ENCODE assay signal across 34 mouse cellular contexts in genomic region chr7:144807976-144808577, GRCm38 (mm10). TPM values are rescaled to one million over a fixed set of nuclear protein-coding genes. Genes with fewer than 3 reads are reported as not detected.
DNase-seq lines count a peak whose midpoint lies in the region; ATAC-seq lines count a peak whose summit lies in the region.
"Had no signal": no experiment of that assay in that cellular context is flagged by ENCODE, and none has a peak within 500 bp of the region (broad histone marks: within the 10 kb centered on the region; RNA-seq: fewer than 3 reads in every experiment).

No protein-coding gene starts in this region.

- H3K36me3 ChIP-seq in intestine, embryonic 15.5 days, result no peaks in the 10 kb centered on the region
- no peaks in the 10 kb centered on the region for H3K36me3 ChIP-seq in liver, embryonic 13.5 days
- H3K36me3 ChIP-seq: embryonic facial prominence, embryonic 12.5 days; heart, embryonic 12.5 days; hindbrain, embryonic 10.5 days; kidney, embryonic 15.5 days; limb, embryonic 15.5 days had no signal

- 65% methylated on average over 4 of the region's 4 CpGs for WGBS in intestine, embryonic 15.5 days
- 28% methylated on average over 4 of the region's 4 CpGs for WGBS in liver, embryonic 13.5 days (ENCODE audit: insufficient replicate concordance)

- H3K4me1 ChIP-seq in intestine, embryonic 15.5 days (replicated peaks), result peaks cover 4% of the 10 kb centered on the region; the same call in 1 of the 2 replicates
- peaks cover 44% of the 10 kb centered on the region for H3K4me1 ChIP-seq in liver, embryonic 13.5 days (replicated peaks)

- H3K9ac ChIP-seq in intestine, embryonic 15.5 days, result no peak overlapping the region
- peak overlapping the region; percentile 26; the same call in 1 of the 2 replicates for H3K9ac ChIP-seq in liver, embryonic 13.5 days
- H3K9ac ChIP-seq: embryonic facial prominence, embryonic 12.5 days; heart, embryonic 12.5 days; kidney, embryonic 15.5 days; limb, embryonic 15.5 days had no signal

- no peaks in the 10 kb centered on the region for H3K9me3 ChIP-seq in intestine, embryonic 15.5 days
- no peaks in the 10 kb centered on the region for H3K9me3 ChIP-seq in liver, embryonic 13.5 days (replicated peaks)
- H3K9me3 ChIP-seq: embryonic facial prominence, embryonic 12.5 days; heart, embryonic 12.5 days; hindbrain, embryonic 10.5 days; kidney, embryonic 15.5 days; limb, embryonic 15.5 days had no signal

- no peaks in the 10 kb centered on the region; the same call in 1 of the 2 replicates for H3K27me3 ChIP-seq in intestine, embryonic 15.5 days (replicated peaks)
- H3K27me3 ChIP-seq in liver, embryonic 13.5 days, result peaks cover 26% of the 10 kb centered on the region

- no peak overlapping the region for H3K4me2 ChIP-seq in intestine, embryonic 15.5 days (replicated peaks)
- peak overlapping the region; percentile 12; the same call in 1 of the 2 replicates for H3K4me2 ChIP-seq in liver, embryonic 13.5 days
- H3K4me2 ChIP-seq: embryonic facial prominence, embryonic 12.5 days; heart, embryonic 12.5 days; kidney, embryonic 15.5 days; limb, embryonic 15.5 days; midbrain, embryonic 11.5 days had no signal

- peak; percentile 64 for DNase-seq in c-Kit-positive CD71-positive TER-119-positive erythroid progenitor cells, embryonic 14.5 days (ENCODE audit: low spot score)
- DNase-seq in liver, embryonic 13.5 days, result peak; percentile 58
- no peak for DNase-seq in cerebellum, adult 18-20 months
- DNase-seq in cerebellum, postnatal 36 days, result no peak
- DNase-seq in right cerebral cortex, postnatal 14 days, result no peak
- DNase-seq: adrenal gland, postnatal 14 days; B cell, adult 2 months; cerebellum, postnatal 10 days; heart, postnatal 10 days; kidney, adult 11 months; layer of hippocampus, adult 9-11 months; left cerebral cortex, postnatal 4 days; right cerebral cortex, adult 18-20 months had no signal

- no peak overlapping the region for H3K27ac ChIP-seq in intestine, embryonic 15.5 days
- H3K27ac ChIP-seq in liver, embryonic 13.5 days, result peak overlapping the region; percentile 69
- H3K27ac ChIP-seq: embryonic facial prominence, embryonic 12.5 days; hindbrain, embryonic 10.5 days; kidney, embryonic 15.5 days; left cerebral cortex, adult 2 months; limb, embryonic 15.5 days; macrophage had no signal

- peak; percentile 57; the same call in 1 of the 2 replicates for ATAC-seq in intestine, embryonic 15.5 days
- peak; percentile 92 for ATAC-seq in liver, embryonic 13.5 days (ENCODE audit: low read depth)
- ATAC-seq in megakaryocyte-erythroid progenitor cell, adult 5-6 weeks (replicated peaks; ENCODE audit: low FRiP score, low TSS enrichment, poor library complexity, severe bottlenecking), result peak; percentile 87
- ATAC-seq: forebrain, embryonic 14.5 days; hindbrain, embryonic 16.5 days had no signal

- no peak overlapping the region for H3K4me3 ChIP-seq in intestine, embryonic 15.5 days (replicated peaks)
- no peak overlapping the region for H3K4me3 ChIP-seq in liver, embryonic 13.5 days (replicated peaks)
- H3K4me3 ChIP-seq: embryonic facial prominence, embryonic 12.5 days; erythroblast, embryonic 14.5 days; heart, embryonic 12.5 days; hindbrain, embryonic 10.5 days; kidney, embryonic 15.5 days; left cerebral cortex, adult 2 months; limb, embryonic 15.5 days had no signal

RNA-seq across cellular contexts. Expression of gene Fgf3, which starts 29.8 kb away (rescaled TPM):
- polyA plus RNA-seq in intestine, embryonic 15.5 days (2015; fragmentation: Nextera tagmentation; extraction: Ambion mirVana), result not detected in 2 replicates
- polyA plus RNA-seq in liver, embryonic 13.5 days (2015; fragmentation: Nextera tagmentation; extraction: Ambion mirVana), result 0.16 and 0.31 TPM in 2 replicates
- 3.3 TPM in 1 of 2 replicates, not detected in the other for total RNA-seq in megakaryocyte-erythroid progenitor cell, adult 5-6 weeks (2014; fragmentation: Nextera tagmentation)
- total RNA-seq in megakaryocyte-erythroid progenitor cell, adult 5-6 weeks (2017), result 0.52 and 1.8 TPM in 2 replicates
- total RNA-seq: CH12.LX; gastrocnemius, adult 8-10 months; heart, postnatal 10 days had no signal
- polyA plus RNA-seq: gonadal fat pad, adult 2 months; lung, embryonic 16.5 days; macrophage; stomach, embryonic 16.5 days had no signal

RNA-seq across cellular contexts. Expression of gene Fgf4, which starts 39.1 kb away (rescaled TPM):
- polyA plus RNA-seq in intestine, embryonic 15.5 days (2015; fragmentation: Nextera tagmentation; extraction: Ambion mirVana), result not detected in 2 replicates
- polyA plus RNA-seq in liver, embryonic 13.5 days (2015; fragmentation: Nextera tagmentation; extraction: Ambion mirVana), result 0.03 TPM in 1 of 2 replicates, not detected in the other
- total RNA-seq in megakaryocyte-erythroid progenitor cell, adult 5-6 weeks (2014; fragmentation: Nextera tagmentation), result not detected in 2 replicates
- total RNA-seq in megakaryocyte-erythroid progenitor cell, adult 5-6 weeks (2017), result not detected in 2 replicates
- total RNA-seq: adrenal gland, postnatal 14 days; CH12.LX; gastrocnemius, adult 8-10 months; heart, postnatal 10 days; left cerebral cortex, adult 2 months; left cerebral cortex, postnatal 4 days; midbrain, postnatal 0 days had no signal
- polyA plus RNA-seq: erythroblast, embryonic 14.5 days; forebrain, embryonic 14.5 days; frontal cortex, adult 2 months; gonadal fat pad, adult 2 months; heart, embryonic 12.5 days; hindbrain, embryonic 10.5 days; hindbrain, embryonic 16.5 days; kidney, embryonic 15.5 days; lung, embryonic 16.5 days; macrophage; midbrain, embryonic 11.5 days; midbrain, postnatal 0 days; neural tube, embryonic 14.5 days had no signal

RNA-seq across cellular contexts. Expression of gene Ano1, which starts 56.3 kb away (rescaled TPM):
- 23.6 and 27.8 TPM in 2 replicates for polyA plus RNA-seq in intestine, embryonic 15.5 days (2015; fragmentation: Nextera tagmentation; extraction: Ambion mirVana)
- polyA plus RNA-seq in liver, embryonic 13.5 days (2015; fragmentation: Nextera tagmentation; extraction: Ambion mirVana), result 3.4 and 3.8 TPM in 2 replicates
- total RNA-seq in megakaryocyte-erythroid progenitor cell, adult 5-6 weeks (2014; fragmentation: Nextera tagmentation), result 1.4 TPM in 1 of 2 replicates, not detected in the other
- total RNA-seq in megakaryocyte-erythroid progenitor cell, adult 5-6 weeks (2017), result not detected in 2 replicates
- total RNA-seq: CH12.LX had no signal
- polyA plus RNA-seq: macrophage had no signal

Comparison
In these comparisons a context has a peak if more than half of its experiments do, and no peak if none do; other contexts are left out.
1. DNase-seq: peak in c-Kit-positive CD71-positive TER-119-positive erythroid progenitor cells, embryonic 14.5 days (single experiment) and liver, embryonic 13.5 days (single experiment); none in cerebellum, adult 18-20 months (0 of 2), cerebellum, postnatal 36 days (0 of 2) and right cerebral cortex, postnatal 14 days (single experiment).
2. Peak in every context shown above with its lines, with median percentiles within 50 percentile points of each other: ATAC-seq.